Mouse (Mus musculus) telencephalon, adult 2 months (tissue): ENCODE results near the gene Lmod1.
"Not testable (repeated sequence)": the region's sequence is repeated elsewhere in the genome, so short reads cannot be mapped to it uniquely, and the experiment has no call there.

Experiments
- DNase-seq: peaks from one replicate; pipeline ENCODE4 v3.0.0-alpha.2; 2011; ENCODE audit warnings: low read depth, low spot score

Gene Lmod1

DNA sequence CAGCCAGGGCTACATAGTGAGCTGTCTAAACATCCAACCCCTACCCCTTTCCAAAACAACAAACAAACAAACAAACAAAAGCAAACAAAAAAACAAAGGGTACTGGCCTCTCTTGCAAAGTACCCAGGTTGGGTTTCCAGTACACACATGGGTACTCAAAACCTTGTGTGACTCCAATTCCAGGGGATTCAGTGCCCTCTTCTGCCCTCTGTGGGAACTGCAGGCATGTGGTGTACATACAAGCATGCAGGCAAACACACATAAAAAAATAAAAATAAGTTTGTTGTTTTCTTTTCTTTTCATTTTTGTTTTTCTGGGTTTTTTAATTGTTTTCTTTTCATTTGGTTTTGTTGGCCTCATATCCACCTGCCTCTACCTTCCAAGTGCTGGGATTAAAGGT lies 37.5 kb downstream of the Lmod1 start:
- DNase-seq: no peak

DNA sequence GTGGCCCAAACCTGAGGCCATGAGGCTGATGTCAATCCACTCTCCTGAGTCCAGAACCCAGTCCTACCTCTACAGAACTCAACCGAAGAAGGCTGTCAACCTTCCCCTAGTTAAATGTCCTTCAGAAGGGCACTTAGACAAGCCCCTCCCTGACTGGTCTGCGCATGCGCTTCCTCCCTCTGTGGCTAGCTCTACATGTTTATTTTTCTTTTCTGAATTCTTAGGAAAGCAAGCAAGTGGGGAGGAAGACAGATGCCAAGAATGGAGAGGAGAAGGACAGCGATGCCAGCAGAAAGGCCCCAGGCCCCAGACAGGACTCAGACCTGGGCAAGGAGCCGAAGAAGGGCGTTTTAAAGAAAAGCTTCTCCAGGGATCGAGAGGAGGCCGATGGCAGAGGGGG lies 38.8 kb downstream of the Lmod1 start:
- DNase-seq: no peak

DNA sequence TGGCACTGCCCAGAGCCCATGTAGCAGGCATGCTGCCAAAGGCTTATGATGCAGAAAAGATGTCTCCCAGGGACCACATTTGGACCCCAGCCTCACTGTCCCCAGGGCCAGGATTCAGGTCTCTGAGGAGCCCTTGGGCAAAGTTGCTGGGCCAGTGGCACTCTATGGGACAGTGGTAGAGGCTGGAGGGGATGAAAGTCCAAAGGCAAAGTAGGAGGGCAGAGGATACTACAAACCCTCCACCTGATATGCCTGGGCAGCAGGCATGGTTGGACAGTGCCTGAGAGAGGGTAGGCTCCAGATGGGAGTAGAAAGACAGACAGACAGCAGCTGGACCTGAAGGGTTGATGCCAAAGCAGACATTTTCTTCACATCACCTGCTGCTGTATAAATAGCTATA lies 41.8 kb downstream of the Lmod1 start:
- DNase-seq: no peak

DNA sequence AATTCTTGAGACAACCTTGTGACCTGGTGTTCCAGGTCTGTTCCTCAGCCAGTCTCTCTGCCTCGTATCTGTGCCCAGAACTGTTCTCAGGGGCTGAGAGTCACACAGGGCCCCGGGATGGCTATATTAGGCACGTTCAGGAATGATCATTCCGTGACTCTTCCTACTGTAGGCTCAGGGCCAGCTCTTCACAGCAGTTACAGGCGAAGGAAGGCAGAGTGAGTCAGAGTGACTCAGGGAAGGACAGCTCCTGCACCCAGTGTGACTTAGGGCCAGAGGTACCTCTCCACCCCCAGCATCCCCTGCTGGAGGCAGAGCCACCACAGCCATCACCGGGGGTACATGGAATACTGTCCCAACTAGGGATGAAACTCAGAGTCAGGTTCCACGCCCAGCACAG lies 42.4 kb downstream of the Lmod1 start:
- DNase-seq: no peak

DNA sequence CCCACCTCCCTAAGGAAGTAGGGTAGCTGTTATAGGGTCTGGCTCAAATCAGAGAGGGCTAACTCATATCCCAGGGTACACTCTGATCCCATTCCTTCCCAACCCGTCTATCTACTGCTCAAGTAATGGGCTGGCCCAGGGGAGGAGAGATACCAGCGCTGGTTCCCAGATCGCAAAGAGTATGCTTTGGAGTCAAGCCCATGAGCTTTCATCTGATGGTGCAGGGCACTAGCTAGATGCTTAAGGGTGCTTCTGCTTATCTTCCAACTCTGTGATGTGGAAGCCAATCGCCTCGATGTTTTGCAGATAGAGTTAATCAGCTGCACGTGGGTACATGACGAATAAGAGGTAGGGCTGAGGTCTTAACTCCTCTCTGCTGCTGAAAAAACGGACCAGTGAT lies 43.0 kb downstream of the Lmod1 start:
- no peak for DNase-seq

DNA sequence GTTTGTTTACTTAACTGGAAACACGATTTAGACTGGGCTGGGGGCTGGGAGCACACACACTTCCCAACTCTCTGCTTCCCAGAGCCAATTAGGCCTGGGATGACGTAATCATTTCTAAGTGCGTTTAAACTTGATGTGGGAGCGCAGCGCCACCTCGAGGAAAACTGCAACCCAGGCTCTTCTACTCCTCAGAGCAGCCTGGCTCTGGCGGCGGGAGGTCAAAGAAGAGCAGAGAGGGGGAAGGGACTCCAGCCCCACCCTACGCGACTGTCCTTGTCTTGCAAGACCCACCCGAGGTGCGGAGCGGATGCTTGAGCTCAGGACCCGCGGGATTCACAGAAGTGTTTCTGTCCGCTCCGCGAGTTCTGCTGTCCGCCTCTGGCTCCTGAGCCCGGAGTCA lies 43.6 kb downstream of the Lmod1 start:
- peak; percentile 93 for DNase-seq

DNA sequence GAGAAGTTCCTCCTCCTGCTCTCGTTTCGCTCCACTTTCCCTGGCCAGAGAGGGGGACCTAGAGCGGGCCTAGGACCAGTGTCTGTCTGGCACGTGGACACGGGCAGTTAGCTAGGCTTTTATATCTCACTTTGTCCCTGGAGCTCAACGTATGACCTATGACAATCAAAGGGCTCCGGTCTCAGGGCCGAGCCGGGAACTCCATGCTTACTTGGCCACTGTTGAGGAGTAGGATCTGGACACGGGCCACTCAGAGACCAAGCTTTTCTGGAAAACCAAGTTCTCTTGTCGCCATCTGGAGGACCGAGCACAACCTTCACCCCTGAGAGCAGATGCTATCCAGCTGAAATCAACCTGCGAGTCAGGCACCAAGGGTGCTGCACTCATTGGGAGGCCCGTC lies 44.4 kb downstream of the Lmod1 start:
- no peak for DNase-seq

DNA sequence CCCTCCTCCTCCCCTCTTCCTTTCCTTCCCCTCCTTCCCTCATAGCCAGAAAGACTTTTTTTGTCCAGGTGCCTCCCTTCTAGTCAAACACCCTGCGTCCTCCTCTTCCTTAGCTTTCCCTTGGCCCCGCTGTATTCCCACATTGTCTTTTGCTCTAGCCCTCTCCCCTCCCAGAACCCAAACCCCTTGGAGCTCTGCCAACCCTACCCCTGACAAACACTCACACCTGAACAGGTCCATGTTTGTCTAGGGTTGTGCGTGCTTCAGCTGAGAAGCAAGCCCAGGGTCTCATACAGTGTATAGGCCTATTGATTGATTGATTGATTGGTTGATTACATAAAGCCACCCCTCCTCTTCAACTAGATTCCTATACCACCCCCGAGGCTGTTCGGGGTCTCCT lies 44.8 kb downstream of the Lmod1 start:
- DNase-seq: no peak

DNA sequence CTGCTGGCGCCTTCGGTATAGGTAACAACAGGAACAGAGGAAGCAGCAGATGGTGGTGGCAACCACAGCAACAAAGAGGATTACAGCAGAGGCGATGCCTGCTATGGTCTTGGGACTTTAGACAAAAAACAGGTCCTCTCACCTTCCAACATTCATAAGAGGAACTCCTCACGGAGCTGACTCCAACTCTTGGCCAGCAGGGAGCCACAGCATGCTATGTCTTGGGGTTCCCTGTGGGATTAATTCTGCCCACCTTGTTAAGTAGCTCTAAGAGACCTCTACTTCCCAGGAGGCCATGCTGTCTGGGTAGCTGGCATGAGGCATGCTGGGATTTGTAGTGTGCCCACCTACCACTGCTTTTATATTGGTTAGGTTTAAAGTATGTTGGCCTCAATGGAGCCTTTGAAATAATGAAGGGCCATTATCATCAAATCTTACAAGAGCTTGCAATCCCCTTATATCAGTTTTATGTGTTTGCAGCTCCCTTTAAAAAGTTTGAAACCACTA lies 48.6 kb downstream of the Lmod1 start:
- DNase-seq: no peak

DNA sequence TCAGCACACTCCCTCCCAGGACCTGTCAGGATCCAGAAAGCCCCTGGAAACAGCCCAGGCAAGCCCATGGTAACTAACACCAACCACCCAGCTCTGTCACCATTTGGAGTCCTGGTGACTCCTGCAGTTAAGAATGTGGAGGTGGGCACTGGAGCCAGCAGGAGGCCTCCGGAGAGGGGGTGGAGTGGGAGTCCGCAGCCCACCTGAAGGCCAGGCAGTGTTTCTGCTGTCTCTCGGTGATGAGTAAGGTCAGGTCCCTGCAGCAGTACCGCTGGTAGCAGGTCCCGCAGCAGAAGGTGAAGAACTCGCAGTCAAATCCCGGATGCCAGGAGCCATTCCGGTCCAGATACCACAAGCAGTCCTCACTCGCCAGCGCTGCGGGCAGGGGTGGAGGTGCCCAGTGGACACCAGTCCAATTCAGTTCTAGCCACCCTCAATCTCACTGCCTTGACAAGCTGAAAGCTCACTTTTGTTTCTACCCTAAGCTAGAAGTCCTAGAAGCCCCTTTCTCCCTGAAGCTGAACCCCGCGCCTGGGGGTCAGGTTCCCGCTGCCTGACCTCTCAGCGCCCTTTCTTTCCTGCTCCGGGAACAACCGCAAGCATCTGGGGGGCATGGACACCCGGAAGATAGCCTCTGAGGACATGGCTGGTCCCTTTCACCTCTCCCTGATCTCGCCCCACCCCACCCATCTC lies 49.7 kb downstream of the Lmod1 start:
- DNase-seq: no peak

DNA sequence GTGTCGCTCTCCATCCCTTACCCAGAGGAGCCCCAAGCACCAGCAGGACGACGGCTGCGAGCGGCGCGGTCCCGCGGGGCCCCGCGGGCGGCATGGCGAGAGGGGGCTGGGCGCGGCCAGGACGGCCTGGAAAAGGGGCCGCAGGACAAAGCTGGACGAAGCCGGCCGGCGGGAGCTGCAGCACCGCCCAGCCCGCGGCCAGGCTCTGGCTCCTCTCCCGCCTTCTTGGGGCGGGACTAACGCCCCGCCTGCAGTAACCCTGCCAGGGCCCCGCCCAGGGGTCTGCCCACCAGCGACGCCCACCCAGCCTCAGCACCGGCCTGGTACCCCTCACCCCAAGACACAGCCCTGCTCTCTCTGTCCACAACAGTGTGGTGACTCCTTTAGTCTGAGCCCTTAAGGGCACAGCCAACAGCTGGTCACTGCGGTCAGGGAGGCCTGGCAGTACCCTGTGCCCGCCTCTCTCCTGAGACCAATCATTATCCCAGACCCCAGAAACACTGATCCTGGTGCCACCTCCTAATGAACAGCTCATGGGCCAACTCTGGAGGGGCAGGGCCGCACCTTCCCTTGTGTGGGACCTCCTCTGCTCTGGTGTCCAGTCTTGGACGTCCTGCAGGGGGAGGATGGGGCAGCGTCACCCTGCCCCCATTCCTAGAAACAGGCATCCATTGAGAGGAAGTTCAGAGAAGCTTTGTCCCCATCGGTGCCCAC lies 50.4 kb downstream of the Lmod1 start, which contains the start of gene Shisa4:
Shisa4 (minus strand) TSS at position 370 of the 714 bp plus-strand sequence.
- DNase-seq: no peak

DNA sequence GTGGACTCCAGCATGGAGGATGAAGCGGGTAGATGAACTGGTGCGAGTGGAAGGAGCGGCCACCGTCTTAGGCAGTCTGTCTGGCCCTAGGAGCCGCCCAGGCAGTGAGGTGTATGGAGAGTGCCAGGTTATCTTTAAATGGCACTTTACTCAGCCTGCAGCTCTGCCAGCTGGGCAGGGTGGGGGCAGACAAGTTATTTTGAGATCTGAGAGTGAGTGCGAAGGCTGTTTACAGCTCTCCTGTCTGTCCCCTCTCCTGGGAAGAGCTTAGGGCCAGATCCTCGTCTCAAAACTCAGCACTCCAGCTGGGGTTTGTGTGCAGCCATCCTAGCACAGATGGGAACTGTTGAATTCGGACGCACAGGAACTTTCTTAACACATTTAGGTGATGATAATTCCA lies 54.0 kb downstream of the Lmod1 start:
- peak; percentile 87 for DNase-seq

DNA sequence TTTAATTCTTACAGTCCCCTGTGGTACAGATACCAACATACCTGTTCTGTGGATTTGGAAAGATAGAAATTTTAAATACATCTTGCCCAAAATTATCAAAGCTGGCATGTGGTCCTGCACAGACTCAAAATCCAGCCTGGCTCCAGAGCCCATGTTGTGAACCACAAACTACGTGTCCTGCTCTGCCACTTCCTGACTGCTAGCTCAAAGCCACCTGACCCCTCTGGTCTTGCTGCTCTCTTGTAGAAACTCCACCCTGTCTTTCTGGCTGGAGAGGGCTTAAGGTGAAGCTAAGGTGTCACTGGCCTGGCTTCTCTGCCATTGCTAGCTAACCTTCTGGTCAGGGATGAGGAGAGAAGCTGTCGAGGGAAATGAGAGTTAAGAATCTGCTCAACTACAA lies 54.4 kb downstream of the Lmod1 start:
- no peak for DNase-seq

DNA sequence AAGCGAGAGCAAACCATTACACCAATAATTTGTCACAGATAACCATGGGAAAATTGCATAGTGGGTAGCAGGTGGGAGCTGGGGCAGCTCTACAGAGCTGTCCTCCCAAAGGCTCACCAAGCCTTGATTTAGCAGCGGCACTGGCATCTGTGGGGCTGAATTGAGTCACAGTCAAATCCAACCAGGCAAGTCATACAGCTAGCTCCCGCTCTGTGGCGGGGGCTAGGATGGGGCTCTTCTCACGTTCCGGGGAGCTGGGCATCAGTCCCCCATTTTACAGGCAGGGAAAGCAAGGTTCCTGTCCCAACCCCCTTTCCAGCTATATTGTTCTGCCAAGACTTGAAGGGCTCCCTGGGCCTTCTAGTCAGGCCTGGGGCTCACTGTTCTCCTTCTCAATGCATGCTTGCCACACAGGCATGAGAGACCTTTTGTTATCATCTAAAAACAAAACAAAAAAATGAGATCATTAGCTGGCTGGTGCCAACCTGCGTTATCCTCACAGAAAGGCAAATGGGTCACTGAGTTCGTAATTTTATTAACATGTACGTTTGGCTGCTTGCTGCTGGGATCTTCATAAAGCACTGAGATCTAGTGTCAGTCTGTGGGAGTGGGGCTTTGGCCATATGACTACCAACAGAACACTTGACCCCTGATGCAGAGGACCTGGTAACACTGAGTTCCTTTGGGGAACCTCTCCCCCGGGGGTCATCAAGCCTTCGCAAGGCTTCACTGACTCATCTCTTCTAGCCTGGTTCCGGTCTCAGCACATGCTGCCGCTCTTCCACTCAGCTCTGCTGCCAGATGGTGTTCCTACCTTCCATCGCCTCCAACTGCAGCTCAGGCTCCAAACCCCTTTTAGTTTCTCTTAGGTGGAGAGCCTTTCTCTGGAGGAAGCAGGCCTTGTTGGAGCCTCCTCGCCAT lies 55.7 kb downstream of the Lmod1 start:
- DNase-seq: peak; percentile 93

DNA sequence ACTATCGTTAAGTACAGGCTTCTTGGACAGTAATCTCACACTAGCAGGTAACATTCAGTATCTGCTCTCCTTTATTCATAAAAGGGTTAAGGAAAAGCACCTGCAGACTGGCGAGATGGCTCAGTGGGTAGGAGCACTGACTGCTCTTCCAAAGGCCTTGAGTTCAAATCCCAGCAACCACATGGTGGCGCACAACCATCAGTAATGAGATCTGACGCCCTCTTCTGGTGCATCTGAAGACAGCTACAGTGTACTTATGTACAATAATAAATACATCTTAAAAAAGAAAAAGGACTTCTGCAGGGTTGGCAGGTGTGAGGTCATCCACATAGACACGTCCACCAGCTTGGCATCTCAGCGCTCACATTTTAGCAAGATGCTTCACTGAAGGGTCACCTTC lies 57.0 kb downstream of the Lmod1 start:
- not testable (repeated sequence) for DNase-seq

DNA sequence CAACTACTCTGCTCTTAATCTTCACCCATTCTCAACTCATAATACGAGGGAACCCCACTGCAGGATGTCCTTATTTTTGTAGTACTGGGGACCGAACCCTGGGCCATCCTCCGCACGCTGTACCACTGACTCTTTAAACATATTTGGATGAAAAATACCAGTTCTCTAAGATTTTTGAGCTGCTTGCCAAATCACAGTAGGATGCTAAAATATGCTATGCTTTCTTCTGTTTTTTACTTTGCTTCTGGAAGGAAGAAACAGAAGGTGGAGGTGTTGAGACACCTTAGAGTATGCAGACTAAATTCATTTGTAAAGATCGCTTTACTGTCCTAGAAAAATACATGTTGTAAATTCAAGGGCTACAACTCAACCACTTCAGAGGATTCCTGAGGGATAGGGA lies 59.6 kb downstream of the Lmod1 start:
- DNase-seq: no peak

DNA sequence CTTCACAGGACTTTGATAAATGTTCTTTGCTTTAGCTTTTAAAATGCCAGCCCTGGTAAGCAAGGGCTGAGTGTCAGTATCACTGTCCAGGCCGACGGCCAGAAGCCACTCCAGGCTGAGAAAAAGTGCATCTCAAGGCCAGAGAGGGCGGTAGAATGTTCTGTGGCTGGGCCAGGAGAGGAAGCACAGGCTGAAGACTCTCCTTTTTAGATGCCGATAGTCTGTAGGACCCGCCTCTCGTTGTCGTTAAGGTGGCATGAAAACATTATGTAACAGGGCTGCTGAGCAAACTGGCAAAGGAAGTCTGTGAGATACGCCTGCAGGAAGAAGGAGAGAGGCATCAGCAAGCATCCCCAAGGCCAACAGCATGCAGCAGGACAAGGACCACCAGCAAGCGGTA lies 60.6 kb downstream of the Lmod1 start:
- DNase-seq: no peak

DNA sequence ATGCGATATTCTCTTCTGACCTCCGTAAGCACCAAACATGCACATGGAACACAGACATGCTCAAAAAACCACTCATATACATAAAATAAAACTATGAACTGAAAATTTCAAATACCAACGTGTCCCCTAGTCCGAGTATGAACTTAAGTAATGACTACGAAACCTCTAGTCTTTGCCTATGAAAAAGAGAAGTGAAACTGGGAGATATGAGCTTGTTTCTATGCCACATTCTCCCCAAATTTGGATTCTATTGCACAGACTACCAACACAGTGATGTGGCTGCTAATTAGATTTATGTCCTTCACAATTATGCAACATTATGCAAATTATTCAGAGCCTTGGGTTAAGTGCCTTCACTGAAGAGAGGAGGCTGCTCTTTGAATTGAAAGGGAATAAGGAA lies 74.9 kb downstream of the Lmod1 start:
- DNase-seq: no peak

DNA sequence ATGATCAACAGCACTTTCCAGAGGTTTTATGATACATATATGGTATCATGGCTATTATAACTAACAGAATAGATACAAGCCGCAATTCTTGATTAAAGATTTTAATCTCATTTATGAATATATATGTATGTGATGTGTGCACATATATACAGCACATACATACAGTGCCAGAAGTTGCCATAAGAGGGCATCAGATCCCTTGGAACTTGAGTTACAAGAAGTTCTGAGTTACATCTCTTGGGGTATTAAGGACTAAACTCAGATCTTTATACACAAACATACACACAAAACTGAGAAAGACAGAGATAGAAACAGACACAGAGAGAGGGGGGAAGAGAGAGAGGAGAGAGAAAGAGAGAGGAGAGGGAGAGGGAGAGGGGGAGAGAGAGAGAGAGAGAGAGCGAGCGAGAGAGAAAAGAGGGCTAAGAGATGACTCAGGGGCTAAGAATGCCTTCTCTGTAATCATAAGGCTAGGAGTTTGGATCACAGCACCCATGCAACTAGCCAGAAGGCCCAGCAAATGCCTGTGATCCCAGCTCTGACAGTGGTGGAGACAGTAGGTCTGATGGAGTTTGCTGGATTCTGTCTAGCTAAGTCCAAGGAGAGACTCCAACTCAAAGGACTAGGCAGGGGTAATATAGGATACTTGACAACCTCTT lies 77.0 kb downstream of the Lmod1 start:
- DNase-seq: no peak

DNA sequence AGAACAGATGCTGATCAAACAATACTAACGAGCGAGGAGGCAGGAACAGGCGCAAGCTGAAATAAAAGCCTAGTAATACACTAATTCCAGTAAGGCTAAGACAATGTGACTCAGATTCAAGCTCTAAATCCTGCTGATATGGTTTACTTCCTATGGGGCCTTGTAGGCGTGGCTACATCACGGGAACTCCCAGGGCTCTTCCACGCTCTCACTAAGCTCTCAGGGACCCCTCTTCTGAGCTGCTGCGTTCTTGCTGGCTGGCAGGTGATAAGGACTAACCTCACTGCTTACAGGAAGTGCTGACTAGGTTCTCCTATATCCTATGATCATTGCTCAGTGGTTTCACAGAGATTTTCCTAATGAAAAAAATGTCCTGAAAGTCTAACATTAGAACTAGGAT lies 80.7 kb downstream of the Lmod1 start:
- DNase-seq: no peak

DNA sequence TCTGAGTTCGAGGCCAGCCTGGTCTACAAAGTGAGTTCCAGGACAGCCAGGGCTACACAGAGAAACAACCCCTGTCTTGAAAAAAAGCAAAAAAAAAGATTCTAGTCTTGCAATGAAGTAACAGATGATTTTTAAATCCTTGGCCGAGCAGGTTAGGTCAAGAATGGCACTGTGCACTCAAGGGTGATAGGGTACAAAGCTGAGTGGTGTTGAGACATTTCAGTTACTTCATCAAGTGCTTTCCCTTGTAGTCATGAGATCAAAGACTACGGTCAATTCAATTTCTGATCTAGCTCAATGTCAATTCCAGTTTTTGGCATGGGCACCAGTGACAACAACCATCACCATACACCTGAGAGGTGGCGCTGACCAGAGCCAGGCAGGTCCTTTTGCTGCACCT lies 84.4 kb downstream of the Lmod1 start:
- DNase-seq: no peak

DNA sequence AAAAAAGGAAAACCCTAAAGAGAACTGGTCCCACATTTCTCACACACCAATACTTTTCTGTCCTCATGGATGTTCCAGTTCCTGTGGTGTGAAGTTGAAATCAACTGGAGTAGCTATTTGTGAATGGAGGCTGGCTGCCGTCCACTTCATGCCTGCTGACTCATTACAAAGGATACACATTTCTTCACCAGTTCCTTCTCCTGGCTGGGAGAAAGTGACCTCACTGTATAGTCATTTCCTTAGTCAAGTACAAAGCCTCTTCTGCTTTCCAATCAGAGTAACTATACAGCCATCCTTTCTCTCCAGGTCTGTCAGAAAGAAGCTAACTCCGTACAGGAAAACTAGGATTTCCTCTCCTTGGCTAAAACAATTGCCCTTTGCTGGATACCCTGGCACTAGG lies 86.4 kb downstream of the Lmod1 start:
- no peak for DNase-seq
